Mouse (Mus musculus) brain, adult 10 weeks (tissue): ENCODE results near the gene Olfr969. TPM values are rescaled to one million over a fixed set of nuclear protein-coding genes. Genes with fewer than 3 reads are reported as not detected.

Source experiments
- polyA plus RNA-seq: library from polyadenylated mRNA; stranded (reverse); fragments of 350-450 nt; fragmentation: Illumina TruSeq; extraction: RNeasy Lipid Tissue Mini Kit (QIAGEN cat#74804); gene quantifications from one replicate; pipeline ENCODE4 v1.2.3, GENCODE M21; 2015; ENCODE audit warnings: low read depth, low replicate concordance

The Olfr969 gene
- polyA plus RNA-seq = not detected

DNA sequence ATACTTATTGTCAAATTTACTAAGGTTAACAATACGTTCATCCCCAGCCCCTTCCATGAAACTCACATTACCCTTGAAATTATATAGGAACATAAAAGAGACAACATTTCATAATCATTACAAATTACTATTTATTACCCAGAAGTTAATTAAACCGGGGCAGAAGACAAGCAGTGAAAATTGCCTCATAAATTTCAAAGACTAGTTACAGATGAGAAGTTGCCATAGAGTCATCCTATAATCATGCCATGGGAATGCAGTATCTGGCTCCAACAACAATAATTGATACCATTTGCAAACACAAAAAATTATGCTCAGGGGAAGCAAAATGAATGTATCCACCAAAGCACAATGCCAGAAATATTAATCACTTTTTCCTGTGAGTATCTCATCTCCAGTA lies at the start of gene Olfr969:
Gene Olfr969, plus strand, starts transcription at position 388 of the 400 bp plus-strand sequence.

DNA sequence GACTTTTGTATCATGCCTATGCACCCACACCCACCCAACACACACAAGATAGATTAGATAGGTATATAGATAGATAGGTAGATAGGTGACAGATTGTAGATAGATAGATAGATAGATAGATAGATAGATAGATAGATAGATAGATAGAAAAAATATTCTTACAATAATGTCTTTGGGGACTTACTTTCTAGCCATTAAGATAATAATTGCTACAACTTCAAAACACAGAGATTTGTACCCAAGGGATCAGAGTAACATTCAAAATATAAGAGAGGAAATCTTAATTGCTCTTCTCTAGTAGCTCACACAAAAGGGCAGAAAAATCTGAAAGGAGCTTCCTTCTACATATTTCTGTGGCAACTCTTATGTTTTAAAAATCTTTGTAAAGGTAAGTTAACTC lies 44.8 kb upstream of the Olfr969 start, which contains the start of gene Olfr967:
Gene Olfr967, plus strand, starts transcription at position 301 of the 400 bp plus-strand sequence.

DNA sequence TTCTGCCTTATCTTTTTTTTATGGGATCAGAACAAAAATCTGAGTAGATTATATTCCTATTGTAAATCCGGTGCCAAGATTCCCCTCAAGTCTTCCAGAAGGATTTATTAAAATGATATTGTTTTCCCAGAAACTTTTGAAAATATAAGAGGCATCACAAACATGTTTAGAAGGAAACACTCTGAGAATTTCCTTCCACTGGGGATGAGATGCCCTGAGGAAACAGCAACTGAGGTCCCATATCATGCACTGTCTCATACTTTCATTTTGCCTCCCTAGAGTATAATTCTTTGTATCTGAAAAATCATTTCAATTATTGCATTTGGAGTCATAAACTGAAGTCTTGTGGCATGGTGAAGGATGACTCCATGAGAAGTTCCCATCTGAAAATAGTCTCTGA lies 7.6 kb upstream of the Olfr969 start, which contains the start of gene Olfr968:
Gene Olfr968, minus strand, starts transcription at position 101 of the 400 bp plus-strand sequence.

DNA sequence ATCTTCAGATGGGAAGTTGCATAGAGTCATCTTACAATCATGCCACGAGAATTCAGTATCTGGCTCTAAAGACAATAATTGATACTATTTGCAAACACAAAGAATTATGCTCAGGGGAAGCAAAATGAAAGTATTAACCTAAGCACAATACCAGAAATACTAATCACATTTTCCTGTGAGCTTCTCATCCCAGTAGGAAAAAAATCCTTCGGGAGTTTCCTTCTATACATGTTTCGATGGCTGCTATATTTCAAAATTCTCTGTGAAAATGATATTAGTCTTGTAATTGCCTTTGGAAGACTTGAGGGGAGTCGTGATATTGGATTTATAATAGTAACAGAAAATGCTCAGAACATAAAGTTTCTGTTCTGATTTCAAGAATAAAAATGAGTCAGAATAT lies 17.8 kb downstream of the Olfr969 start, which contains the start of gene Olfr970:
Gene Olfr970, plus strand, starts transcription at position 301 of the 400 bp plus-strand sequence.

DNA sequence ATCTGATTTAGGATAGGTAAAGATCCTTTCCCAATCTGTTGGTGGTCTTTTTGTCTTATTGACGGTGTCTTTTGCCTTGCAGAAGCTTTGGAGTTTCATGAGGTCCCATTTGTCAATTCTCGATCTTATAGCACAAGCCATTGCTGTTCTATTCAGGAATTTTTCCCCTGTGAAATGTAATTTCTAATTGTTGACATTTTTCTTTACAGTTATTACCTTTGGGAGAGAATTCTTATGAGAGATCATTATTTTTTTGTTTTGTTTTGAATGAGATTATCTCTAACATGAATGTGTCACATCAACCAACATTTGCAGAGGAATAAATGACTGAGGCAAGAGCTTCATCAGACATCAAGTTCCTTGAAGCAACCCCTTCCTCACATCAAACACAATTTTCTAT lies 45.8 kb downstream of the Olfr969 start, which contains the start of gene Olfr971:
Gene Olfr971, plus strand, starts transcription at position 301 of the 400 bp plus-strand sequence.

Other genes with a start within 250 kb of the Olfr969 start
- not detected for gene Olfr958, start 236.9 kb upstream of the Olfr969 start, polyA plus RNA-seq
- gene Olfr959, start 215.4 kb upstream of the Olfr969 start, polyA plus RNA-seq = not detected
- gene AW551984, start 186.5 kb upstream of the Olfr969 start, polyA plus RNA-seq = 10.0 TPM
- gene Olfr148, start 180.3 kb upstream of the Olfr969 start, polyA plus RNA-seq = not detected
- not detected for gene Olfr960, start 169.6 kb upstream of the Olfr969 start, polyA plus RNA-seq
- gene Olfr961, start 145.9 kb upstream of the Olfr969 start, polyA plus RNA-seq = not detected
- gene Olfr963, start 123.7 kb upstream of the Olfr969 start, polyA plus RNA-seq = not detected
- not detected for gene Olfr149, start 83.8 kb upstream of the Olfr969 start, polyA plus RNA-seq
- gene Olfr965, start 79.6 kb upstream of the Olfr969 start, polyA plus RNA-seq = not detected
- gene Olfr150, start 60.0 kb upstream of the Olfr969 start, polyA plus RNA-seq = not detected
- gene Olfr967, start 44.7 kb upstream of the Olfr969 start, polyA plus RNA-seq = not detected
- not detected for gene Olfr968, start 7.7 kb upstream of the Olfr969 start, polyA plus RNA-seq
- gene Olfr970, start 17.9 kb downstream of the Olfr969 start, polyA plus RNA-seq = not detected
- not detected for gene Olfr971, start 45.9 kb downstream of the Olfr969 start, polyA plus RNA-seq
- not detected for gene Olfr972, start 75.5 kb downstream of the Olfr969 start, polyA plus RNA-seq
- not detected for gene Olfr229, start 116.4 kb downstream of the Olfr969 start, polyA plus RNA-seq
- gene Olfr974, start 146.6 kb downstream of the Olfr969 start, polyA plus RNA-seq = not detected
- gene Olfr975, start 161.1 kb downstream of the Olfr969 start, polyA plus RNA-seq = not detected
- gene Olfr976, start 170.2 kb downstream of the Olfr969 start, polyA plus RNA-seq = not detected
- not detected for gene Olfr978, start 201.2 kb downstream of the Olfr969 start, polyA plus RNA-seq
- not detected for gene Olfr979, start 212.5 kb downstream of the Olfr969 start, polyA plus RNA-seq
- gene Olfr980, start 218.6 kb downstream of the Olfr969 start, polyA plus RNA-seq = not detected
- gene Olfr981, start 230.5 kb downstream of the Olfr969 start, polyA plus RNA-seq = not detected